Comparison of ENCODE assay signal across 8 mouse cellular contexts in the genomic region with DNA sequence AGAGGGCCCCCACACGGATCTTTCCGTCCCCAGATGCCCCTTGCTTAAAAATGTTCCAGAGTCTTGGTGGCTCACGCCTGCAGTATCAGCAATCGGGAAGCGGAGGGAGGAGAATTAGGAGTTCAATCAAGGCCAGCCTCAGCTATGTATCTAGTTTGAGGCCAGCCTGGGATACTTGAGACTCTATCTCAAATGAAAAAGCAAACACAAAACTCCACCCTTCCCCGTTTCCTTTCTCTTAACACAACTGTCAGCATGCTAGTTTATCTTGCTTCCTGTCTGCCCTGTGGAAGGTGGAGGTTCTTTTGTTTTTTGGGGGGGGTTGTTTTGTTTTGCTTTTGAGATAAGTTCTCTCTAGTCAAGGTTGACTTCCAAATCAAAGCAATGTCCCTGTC. TPM values are rescaled to one million over a fixed set of nuclear protein-coding genes. Genes with fewer than 3 reads are reported as not detected.
A peak's percentile ranks its signal among the peaks of the same experiment; 100 is the strongest.
DNase-seq lines count a peak whose midpoint lies in the region; ATAC-seq and TF ChIP-seq lines count a peak whose summit lies in the region.

No protein-coding gene starts in this region.

- DNase-seq in gastrocnemius, adult 2 months, result no peak
- no peak for DNase-seq in gastrocnemius, postnatal 14 days
- DNase-seq in hindbrain, embryonic 14.5 days (ENCODE audit: low spot score), result no peak
- DNase-seq in lung, postnatal 36 days, result peak; percentile 85
- DNase-seq in adrenal gland, postnatal 25 days, result no peak
- DNase-seq in embryo, embryonic 10 days (ENCODE audit: low spot score), result no peak
- DNase-seq in embryo, embryonic 10.5 days (ENCODE audit: low spot score), result no peak

- peak overlapping the region; percentile 51 for H3K9ac ChIP-seq in hindbrain, embryonic 14.5 days

- no peaks in the 10 kb centered on the region for H3K36me3 ChIP-seq in hindbrain, embryonic 14.5 days (replicated peaks; ENCODE audit: control insufficient read depth, insufficient read depth)

- H3K27ac ChIP-seq in gastrocnemius, adult 2 months, result peak overlapping the region; percentile 76
- H3K27ac ChIP-seq in hindbrain, embryonic 14.5 days, result no peak overlapping the region

- H3K4me3 ChIP-seq in gastrocnemius, adult 2 months, result peak overlapping the region; percentile 69
- peak overlapping the region; percentile 36; the same call in 1 of the 2 replicates for H3K4me3 ChIP-seq in hindbrain, embryonic 14.5 days (replicated peaks; ENCODE audit: low read length)

- H3K4me1 ChIP-seq in hindbrain, embryonic 14.5 days (replicated peaks; ENCODE audit: control insufficient read depth, insufficient read depth, low read length), result peaks cover 11% of the 10 kb centered on the region; the same call in 1 of the 2 replicates

- 0 out of 2 replicates have a peak, but pooled peaks cover 8% of the 10 kb centered on the region for H3K27me3 ChIP-seq in hindbrain, embryonic 14.5 days (ENCODE audit: control insufficient read depth, insufficient read depth, low read length)

- no peak for TF ChIP-seq CTCF in gastrocnemius, adult 2 months (IDR thresholded peaks at IDR 0.05)

- no peaks in the 10 kb centered on the region for H3K9me3 ChIP-seq in hindbrain, embryonic 14.5 days (ENCODE audit: control insufficient read depth, low read length)

- peak overlapping the region; percentile 73 for H3K4me2 ChIP-seq in hindbrain, embryonic 14.5 days (replicated peaks)

- peak; percentile 60 for ATAC-seq in activated CD4-positive, CD25-positive, alpha-beta regulatory T cell, adult 4 months
- no peak for ATAC-seq in hindbrain, embryonic 14.5 days (ENCODE audit: low FRiP score)

- intact Hi-C loops in gastrocnemius, adult 2 months (cut with DNase I), result no loop called here
- intact Hi-C loops in gastrocnemius, postnatal 14 days (cut with DNase I; ENCODE audit: low total_unique reads), result no loop called here

- WGBS in hindbrain, embryonic 14.5 days, result 40% methylated on average over 6 of the region's 6 CpGs

RNA-seq across cellular contexts. Expression of gene Adgre5, which starts 32.3 kb away (rescaled TPM):
- 10 to 100 TPM; 16.3 to 27.7 TPM for total RNA-seq in gastrocnemius, adult 2 months (2021)
- 10 to 100 TPM; 31.6 to 40.0 TPM for total RNA-seq in gastrocnemius, postnatal 14 days (2021)
- 100 to 1,000 TPM; 167 to 170 TPM for polyA plus RNA-seq in activated CD4-positive, CD25-positive, alpha-beta regulatory T cell, adult 4 months (2017; shearing (Covaris generic))
- 13.5 and 13.7 TPM in 2 replicates for polyA plus RNA-seq in hindbrain, embryonic 14.5 days (2014; fragmentation: Nextera tagmentation; extraction: Ambion mirVana)
- total RNA-seq in adrenal gland, postnatal 25 days (2021), result 28.7 and 40.6 TPM in 2 replicates

RNA-seq across cellular contexts. Expression of gene Ddx39, which starts 58.5 kb away (rescaled TPM):
- total RNA-seq in gastrocnemius, adult 2 months (2021), result 10 to 100 TPM; 11.2 to 13.1 TPM
- 10 to 100 TPM; 11.0 to 14.7 TPM for total RNA-seq in gastrocnemius, postnatal 14 days (2021)
- 100 to 1,000 TPM; 164 to 195 TPM for polyA plus RNA-seq in activated CD4-positive, CD25-positive, alpha-beta regulatory T cell, adult 4 months (2017; shearing (Covaris generic))
- polyA plus RNA-seq in hindbrain, embryonic 14.5 days (2014; fragmentation: Nextera tagmentation; extraction: Ambion mirVana), result 85.6 and 87.4 TPM in 2 replicates
- 25.7 and 29.5 TPM in 2 replicates for total RNA-seq in adrenal gland, postnatal 25 days (2021)
